Mouse (Mus musculus): ENCODE results near the gene Olfr282. TPM values are rescaled to one million over a fixed set of nuclear protein-coding genes. Genes with fewer than 3 reads are reported as not detected.
A peak's percentile ranks its signal among the peaks of the same experiment; 100 is the strongest.

Gene Olfr282
- polyA plus RNA-seq, 2 experiments: not detected

- DNase-seq (ENCODE audit: low read depth in 3 of 3, low spot score in 3 of 3): no peak
- Histone ChIP-seq H3K4me1 (replicated peaks; ENCODE audit: control insufficient read depth in 2 of 2, insufficient read depth in 2 of 2, low read length in 1 of 2) (no peaks in the 10 kb centered on the region), H3K4me3 (ENCODE audit: insufficient read depth in 1 of 2, low read depth in 2 of 2, low read length in 2 of 2) (no peak within 1 kb of the TSS), H3K36me3 (replicated peaks; ENCODE audit: control insufficient read depth, insufficient read depth, low read depth) (no peaks in the 10 kb centered on the region), H3K4me2 (ENCODE audit: low read depth) (no peak within 1 kb of the TSS), H3K9ac (replicated peaks) (no peak within 1 kb of the TSS), H3K9me3 (ENCODE audit: control insufficient read depth, low read length) (no peaks in the 10 kb centered on the region), H3K27ac (no peak within 1 kb of the TSS), H3K27me3 (ENCODE audit: control insufficient read depth, insufficient read depth, low read length) (no peaks in the 10 kb centered on the region)
- WGBS (ENCODE audit: insufficient replicate concordance): 66% methylated on average over 4 of the region's 4 CpGs
- ATAC-seq (ENCODE audit: insufficient read depth): no peak
- TF ChIP-seq EP300 (IDR thresholded peaks at IDR 0.05; ENCODE audit: low read depth) (no peak), CTCF (IDR thresholded peaks at IDR 0.05; ENCODE audit: low read depth) (no peak)
Observed at GRCm38 (mm10) chr15:98469596-98469995, 38.6 kb downstream of the Olfr282 start, which contains the start of gene OR5BS1P. Gene OR5BS1P, plus strand, starts transcription at chr15:98469896.

GRCm38 (mm10) chr15:98471539-98471938, 40.5 kb downstream of the Olfr282 start:
- H3K9me3 ChIP-seq (ENCODE audit: control insufficient read depth, low read length): no peaks in the 10 kb centered on the region
- no peak overlapping the region for H3K27ac ChIP-seq
- 76% methylated on average over 13 of the region's 13 CpGs for WGBS (ENCODE audit: insufficient replicate concordance)
- no peak for TF ChIP-seq EP300 (IDR thresholded peaks at IDR 0.05; ENCODE audit: low read depth)
- TF ChIP-seq CTCF (IDR thresholded peaks at IDR 0.05; ENCODE audit: low read depth): no peak
- H3K4me3 ChIP-seq (ENCODE audit: insufficient read depth in 1 of 2, low read depth in 2 of 2, low read length in 2 of 2): no peak overlapping the region
- no peak for ATAC-seq (ENCODE audit: insufficient read depth)
- no peaks in the 10 kb centered on the region for H3K4me1 ChIP-seq (replicated peaks; ENCODE audit: control insufficient read depth in 2 of 2, insufficient read depth in 2 of 2, low read length in 1 of 2)
- no peak overlapping the region for H3K9ac ChIP-seq (replicated peaks)
- H3K36me3 ChIP-seq (replicated peaks; ENCODE audit: control insufficient read depth, insufficient read depth, low read depth): no peaks in the 10 kb centered on the region
- no peaks in the 10 kb centered on the region for H3K27me3 ChIP-seq (ENCODE audit: control insufficient read depth, insufficient read depth, low read length)
- H3K4me2 ChIP-seq (ENCODE audit: low read depth): no peak overlapping the region
- no peak for DNase-seq (ENCODE audit: low read depth in 3 of 3, low spot score in 3 of 3)

- H3K4me1 ChIP-seq (replicated peaks; ENCODE audit: control insufficient read depth in 2 of 2, insufficient read depth in 2 of 2, low read length in 1 of 2): no peaks in the 10 kb centered on the region
- no peak overlapping the region for H3K4me3 ChIP-seq (ENCODE audit: insufficient read depth in 1 of 2, low read depth in 2 of 2, low read length in 2 of 2)
- TF ChIP-seq EP300 (IDR thresholded peaks at IDR 0.05; ENCODE audit: low read depth): no peak
- no peak for TF ChIP-seq CTCF (IDR thresholded peaks at IDR 0.05; ENCODE audit: low read depth)
- H3K27me3 ChIP-seq (ENCODE audit: control insufficient read depth, insufficient read depth, low read length): no peaks in the 10 kb centered on the region
- DNase-seq (ENCODE audit: low read depth in 3 of 3, low spot score in 3 of 3) (no peak), ATAC-seq (ENCODE audit: insufficient read depth) (no peak)
- no peak overlapping the region for H3K9ac ChIP-seq (replicated peaks)
- WGBS (ENCODE audit: insufficient replicate concordance): 62% methylated on average over 10 of the region's 10 CpGs
- H3K27ac ChIP-seq: no peak overlapping the region
- H3K36me3 ChIP-seq (replicated peaks; ENCODE audit: control insufficient read depth, insufficient read depth, low read depth): no peaks in the 10 kb centered on the region
- H3K4me2 ChIP-seq (ENCODE audit: low read depth): no peak overlapping the region
- no peaks in the 10 kb centered on the region for H3K9me3 ChIP-seq (ENCODE audit: control insufficient read depth, low read length)
Observed at GRCm38 (mm10) chr15:98474958-98475357, 43.9 kb downstream of the Olfr282 start.

- H3K36me3 ChIP-seq (replicated peaks; ENCODE audit: control insufficient read depth, insufficient read depth, low read depth): no peaks in the 10 kb centered on the region
- ATAC-seq (ENCODE audit: insufficient read depth) (no peak), DNase-seq (ENCODE audit: low read depth in 3 of 3, low spot score in 3 of 3) (peak in 1 of 3 experiments; percentile 14)
- TF ChIP-seq EP300 (IDR thresholded peaks at IDR 0.05; ENCODE audit: low read depth) (no peak), CTCF (IDR thresholded peaks at IDR 0.05; ENCODE audit: low read depth) (peak; percentile 72)
- H3K4me3 ChIP-seq (ENCODE audit: insufficient read depth in 1 of 2, low read depth in 2 of 2, low read length in 2 of 2): no peak overlapping the region
- H3K4me2 ChIP-seq (ENCODE audit: low read depth): no peak overlapping the region
- H3K4me1 ChIP-seq (replicated peaks; ENCODE audit: control insufficient read depth in 2 of 2, insufficient read depth in 2 of 2, low read length in 1 of 2): no peaks in the 10 kb centered on the region
- H3K27me3 ChIP-seq (ENCODE audit: control insufficient read depth, insufficient read depth, low read length): no peaks in the 10 kb centered on the region
- WGBS (ENCODE audit: insufficient replicate concordance): 40% methylated on average over 10 of the region's 10 CpGs
- H3K9me3 ChIP-seq (ENCODE audit: control insufficient read depth, low read length): no peaks in the 10 kb centered on the region
- H3K9ac ChIP-seq (replicated peaks): no peak overlapping the region
- no peak overlapping the region for H3K27ac ChIP-seq
Observed at GRCm38 (mm10) chr15:98475382-98475781, 44.4 kb downstream of the Olfr282 start.

GRCm38 (mm10) chr15:98476281-98476680, 45.3 kb downstream of the Olfr282 start:
- Histone ChIP-seq H3K9ac (replicated peaks) (no peak overlapping the region), H3K27ac (no peak overlapping the region), H3K36me3 (replicated peaks; ENCODE audit: control insufficient read depth, insufficient read depth, low read depth) (no peaks in the 10 kb centered on the region), H3K4me1 (replicated peaks; ENCODE audit: control insufficient read depth in 2 of 2, insufficient read depth in 2 of 2, low read length in 1 of 2) (no peaks in the 10 kb centered on the region), H3K9me3 (ENCODE audit: control insufficient read depth, low read length) (no peaks in the 10 kb centered on the region), H3K27me3 (ENCODE audit: control insufficient read depth, insufficient read depth, low read length) (no peaks in the 10 kb centered on the region), H3K4me2 (ENCODE audit: low read depth) (no peak overlapping the region), H3K4me3 (ENCODE audit: insufficient read depth in 1 of 2, low read depth in 2 of 2, low read length in 2 of 2) (no peak overlapping the region)
- WGBS (ENCODE audit: insufficient replicate concordance): 67% methylated on average over 5 of the region's 5 CpGs
- DNase-seq (ENCODE audit: low read depth in 3 of 3, low spot score in 3 of 3): no peak
- ATAC-seq (ENCODE audit: insufficient read depth): no peak
- TF ChIP-seq EP300 (IDR thresholded peaks at IDR 0.05; ENCODE audit: low read depth) (no peak), CTCF (IDR thresholded peaks at IDR 0.05; ENCODE audit: low read depth) (no peak)

Measured in liver, embryonic 14.5 days (tissue).